Mouse (Mus musculus) adrenal gland (tissue): ENCODE measurements around the gene 4933415F23Rik.
"Not testable (repeated sequence)": the region's sequence is repeated elsewhere in the genome, so short reads cannot be mapped to it uniquely, and the experiment has no call there.

Source experiments
- intact Hi-C: fragments of 180-260 bp; cut with DNase I; formaldehyde crosslinking; loops from one replicate; pipeline ENCODE4 v1.15.1; 2025
- long read RNA-seq, 2 experiments: library from polyadenylated mRNA; unstranded; transcript quantifications; one replicate each; pipeline ENCODE4 v2.0.0; 2020; ENCODE audit warnings: borderline replicate concordance in 1 of 2; ENCODE audit not compliant: insufficient replicate concordance in 1 of 2

4933415F23Rik gene
- long read RNA-seq, experiment 1, result 0 reads
- long read RNA-seq, experiment 2, result 0 reads

DNA sequence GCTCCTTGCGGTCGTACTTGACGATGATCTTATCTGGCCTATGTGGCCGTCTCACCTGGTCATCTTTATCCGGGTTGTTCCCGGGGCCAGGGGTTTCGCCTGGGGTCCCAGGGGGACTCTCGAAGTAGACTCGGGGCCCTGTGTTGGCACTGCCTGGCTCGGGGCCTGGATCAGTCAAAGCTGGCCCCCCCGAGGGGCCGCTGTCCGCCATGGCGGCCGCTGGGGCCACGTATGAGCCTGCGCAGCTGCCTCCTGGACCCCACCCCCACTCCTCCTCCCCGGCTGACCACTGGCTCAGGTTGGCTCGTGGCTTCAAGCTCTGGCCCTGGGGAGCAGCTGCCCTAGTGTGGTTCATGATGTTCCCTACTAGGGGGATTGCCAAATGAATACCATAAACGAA is at the start of gene 4933415F23Rik:
TSS of gene 4933415F23Rik (minus strand) at position 233 of the 400 bp plus-strand sequence.
- intact Hi-C loops, result no loop called here

- intact Hi-C loops, result no loop called here
Observed at GRCm38 (mm10) chr1:23151722-23152121, 49.7 kb upstream of the 4933415F23Rik start.

- intact Hi-C loops, result no loop called here
Observed at GRCm38 (mm10) chr1:23146198-23146873, 44.3 kb upstream of the 4933415F23Rik start.

DNA sequence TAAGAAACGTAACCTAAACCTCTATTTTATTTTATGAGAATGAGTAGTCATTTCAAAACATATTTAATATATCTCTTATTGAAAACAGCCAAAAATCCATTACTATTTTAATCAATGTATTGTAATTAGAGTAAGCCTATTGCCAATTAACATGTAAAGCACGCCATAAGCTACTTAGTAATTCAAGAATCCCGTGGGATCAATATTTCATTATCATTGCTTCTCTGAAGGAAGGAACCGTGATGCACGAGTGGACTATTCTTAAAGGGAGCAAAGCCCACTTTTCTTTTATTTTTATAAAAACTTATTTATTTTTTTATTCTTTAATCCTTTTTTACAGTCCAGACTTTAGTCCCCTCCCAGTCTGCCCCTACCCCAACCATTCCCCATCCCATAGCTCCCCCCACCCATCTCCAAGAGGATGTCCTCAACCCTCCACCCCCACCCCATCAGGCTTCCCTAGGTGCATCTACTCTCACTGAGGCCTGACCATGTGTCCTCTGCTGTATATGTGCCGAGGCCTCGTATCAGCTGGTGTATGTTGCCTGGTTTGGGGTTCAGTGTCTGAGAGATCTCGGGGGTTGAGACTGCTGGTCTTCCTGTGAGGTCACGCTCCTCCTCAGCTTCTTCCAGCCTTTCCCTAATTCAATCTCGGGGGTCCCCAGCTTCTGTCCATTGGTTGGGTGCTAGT is 39.2 kb upstream of the 4933415F23Rik start:
- intact Hi-C loops, result no loop called here

DNA sequence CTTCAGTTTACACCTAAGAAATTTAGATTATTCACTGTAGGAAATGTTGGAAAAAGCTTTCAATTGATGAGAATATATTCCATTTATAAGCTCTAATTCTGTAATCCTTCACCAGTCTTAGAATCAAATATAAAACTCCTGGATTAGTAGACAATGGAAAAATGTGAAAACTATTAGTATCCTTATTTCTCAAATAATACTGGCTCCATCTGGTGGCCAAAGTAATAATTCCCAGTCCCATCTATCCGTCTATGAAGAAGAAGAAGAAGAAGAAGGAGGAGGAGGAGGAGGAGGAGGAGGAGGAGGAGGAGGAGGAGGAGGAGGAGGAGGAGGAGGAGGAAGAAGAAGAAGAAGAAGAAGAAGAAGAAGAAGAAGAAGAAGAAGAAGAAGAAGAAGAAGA is 38.5 kb upstream of the 4933415F23Rik start:
- intact Hi-C loops, result not testable (repeated sequence)

DNA sequence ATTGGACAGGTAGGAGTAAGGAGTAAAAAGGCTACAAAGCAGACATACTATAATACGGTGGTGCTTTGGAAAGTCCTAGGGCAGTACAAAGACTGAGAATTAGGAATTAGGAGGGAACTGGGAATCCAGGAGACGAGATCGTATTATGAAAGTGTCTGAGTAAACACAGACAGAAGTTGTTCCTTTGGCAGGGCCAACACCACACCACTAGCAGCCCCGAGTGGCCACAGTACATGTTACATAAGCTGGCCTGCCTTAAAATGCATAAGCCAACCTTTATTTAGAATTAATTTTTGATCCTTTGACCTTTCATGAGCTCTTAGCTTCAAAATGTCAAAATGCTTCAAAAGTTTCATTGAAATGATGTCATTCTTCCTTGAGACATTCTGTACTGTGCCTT is 18.8 kb upstream of the 4933415F23Rik start:
- intact Hi-C loops, result no loop called here

- intact Hi-C loops, result no loop called here
Observed at GRCm38 (mm10) chr1:23119406-23119805, 17.4 kb upstream of the 4933415F23Rik start.

- intact Hi-C loops, result no loop called here
Observed at GRCm38 (mm10) chr1:23117423-23117822, 15.4 kb upstream of the 4933415F23Rik start.

DNA sequence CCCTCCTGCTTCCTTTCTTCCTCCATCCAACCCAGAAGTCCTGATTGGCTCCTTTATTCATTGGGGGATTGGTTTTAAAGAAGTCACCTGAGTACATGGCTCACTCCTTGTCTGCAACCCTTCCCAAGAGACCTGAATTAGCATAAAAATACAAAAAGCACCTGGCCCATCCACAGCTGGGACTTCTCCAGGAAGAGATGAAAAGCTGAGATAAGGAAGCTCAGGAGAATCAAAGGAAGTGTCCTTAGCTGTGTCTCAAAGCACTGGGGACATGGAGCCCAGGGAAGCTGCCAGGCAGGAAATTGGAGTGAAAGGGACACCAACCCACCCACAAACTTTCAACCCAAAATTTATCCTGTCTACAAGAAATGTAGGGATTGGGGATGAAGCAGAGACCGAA is 7.1 kb upstream of the 4933415F23Rik start:
- intact Hi-C loops, result no loop called here

DNA sequence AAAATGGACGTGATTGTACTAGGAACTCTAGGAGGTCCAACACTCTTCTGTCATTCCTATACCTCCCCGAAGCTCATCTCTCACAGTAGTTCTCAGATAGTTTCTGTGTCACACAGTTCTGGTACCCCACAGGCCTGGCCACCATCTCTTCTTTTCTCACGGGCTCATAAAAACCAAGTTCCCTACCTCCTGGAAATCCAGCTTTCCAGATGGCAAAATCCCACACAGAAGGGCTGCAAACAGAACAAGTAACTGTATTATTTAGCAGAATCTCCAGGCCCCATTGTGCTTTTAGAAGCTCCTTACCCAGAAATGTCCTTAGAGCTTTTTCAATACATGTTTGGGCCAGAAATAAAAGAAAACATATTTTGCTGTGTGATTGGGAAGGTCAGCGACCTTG is 828 bp upstream of the 4933415F23Rik start:
- intact Hi-C loops, result no loop called here

DNA sequence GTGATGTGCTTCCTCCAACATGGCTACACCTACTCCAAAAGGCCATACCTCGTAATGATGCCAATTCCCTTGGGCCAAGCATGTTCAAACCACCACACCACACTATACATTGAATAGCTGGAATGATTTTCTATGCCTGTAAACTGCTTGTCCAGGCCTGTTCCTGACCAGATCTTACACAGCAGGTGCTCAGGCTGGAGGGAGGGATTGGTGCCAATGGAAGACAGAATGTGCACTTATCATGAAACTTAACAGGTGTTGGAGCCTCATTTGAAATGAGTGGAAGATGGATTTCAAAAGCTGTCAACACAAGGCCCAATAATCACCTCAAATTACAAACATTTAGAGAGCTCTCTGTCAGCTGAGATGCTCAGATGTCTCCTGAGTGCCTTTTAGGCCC is 2.3 kb downstream of the 4933415F23Rik start:
- intact Hi-C loops, result no loop called here

DNA sequence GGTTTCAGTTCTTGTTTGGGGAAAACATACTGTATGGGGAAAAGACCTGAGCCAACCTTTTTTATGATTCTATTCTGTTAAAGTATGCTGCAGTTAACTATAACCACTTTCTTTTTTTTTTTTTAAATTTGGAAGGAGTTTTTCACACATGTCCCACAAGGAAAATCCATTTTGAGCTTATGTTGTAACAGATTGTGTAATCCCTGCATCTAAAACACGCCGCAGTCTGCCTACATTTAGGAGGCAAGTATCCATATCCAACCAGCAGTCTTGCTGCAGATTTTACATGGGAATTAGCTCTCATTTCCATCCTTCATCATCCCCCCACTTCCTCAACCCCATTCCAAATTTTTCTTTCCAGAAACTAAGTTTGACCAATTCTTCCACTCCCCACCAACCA is 3.6 kb downstream of the 4933415F23Rik start:
- intact Hi-C loops, result no loop called here

DNA sequence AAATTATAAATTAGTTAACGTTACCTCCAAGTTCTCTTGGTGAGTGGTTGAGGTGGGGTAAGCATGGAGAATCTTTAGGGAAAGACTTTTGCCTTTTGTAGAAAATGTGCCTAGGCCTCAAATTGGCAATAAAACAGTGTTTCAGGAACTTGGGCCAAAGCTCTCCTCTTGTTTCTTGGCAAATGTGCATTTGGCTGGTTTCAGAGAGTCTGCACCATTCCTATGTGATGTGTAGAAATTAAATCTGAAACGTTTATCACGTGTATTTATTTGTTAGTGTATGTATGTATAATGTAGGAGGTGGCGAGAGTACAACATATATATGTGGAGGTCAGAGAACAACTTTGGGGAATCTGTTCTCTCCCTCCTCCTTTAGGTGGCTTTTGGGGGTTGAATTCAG is 4.1 kb downstream of the 4933415F23Rik start:
- intact Hi-C loops, result no loop called here

DNA sequence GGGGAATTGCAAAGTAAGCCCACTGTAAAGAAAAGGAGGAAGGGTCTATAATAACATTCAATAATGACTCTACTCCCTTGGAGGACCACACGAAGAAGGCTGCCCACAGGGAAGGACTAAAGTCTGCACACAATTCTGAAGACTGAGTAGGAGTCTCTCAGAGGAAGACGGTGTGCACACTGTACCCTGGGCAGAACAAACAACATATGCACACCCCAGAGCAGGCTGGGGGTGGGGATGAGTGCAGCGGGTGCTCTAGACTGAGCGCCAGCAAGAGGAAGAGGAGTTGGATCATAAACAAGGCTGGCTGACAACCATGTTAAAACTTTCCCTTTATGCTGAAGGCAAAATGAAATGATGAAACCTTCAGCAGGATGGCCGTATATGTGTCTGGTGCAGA is 34.3 kb downstream of the 4933415F23Rik start:
- intact Hi-C loops, result no loop called here

DNA sequence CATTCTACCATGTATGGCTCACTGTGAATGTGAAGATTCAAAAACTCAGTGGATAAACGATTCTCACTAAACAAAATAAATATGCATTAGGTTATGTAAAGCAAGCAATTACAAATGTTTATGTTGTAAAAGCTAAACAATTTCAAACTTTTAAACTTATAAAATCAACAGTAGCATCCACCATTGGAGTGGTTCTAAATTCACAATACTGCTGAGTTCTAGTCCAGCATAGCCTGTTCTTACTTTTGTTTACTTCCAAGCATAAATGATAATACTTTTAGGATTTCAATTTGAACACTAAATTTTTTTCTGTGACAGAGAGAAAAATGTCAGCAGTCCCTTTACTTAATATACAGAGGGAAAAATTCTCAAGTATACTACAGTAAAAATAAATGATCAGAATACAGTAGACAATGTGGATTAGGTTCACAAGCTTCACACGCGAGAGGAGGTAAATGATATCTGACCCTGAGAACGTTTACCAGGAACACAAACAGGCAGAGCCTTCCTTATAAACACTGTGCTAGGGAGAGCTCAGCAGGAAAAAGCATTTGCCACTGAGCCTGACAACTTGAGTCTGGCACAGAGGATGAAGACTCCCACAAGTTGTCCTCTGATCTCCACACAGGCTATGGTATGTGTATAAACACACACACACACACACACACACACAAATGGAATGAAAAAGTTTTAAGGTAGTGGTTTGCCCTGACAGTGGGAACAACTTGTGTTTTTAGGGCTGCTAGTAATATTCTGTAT is 37.2 kb downstream of the 4933415F23Rik start:
- intact Hi-C loops, result loop anchor here (5.0 kb wide), 1 partner anchor 463 kb away; no protein-coding TSS in a partner anchor

DNA sequence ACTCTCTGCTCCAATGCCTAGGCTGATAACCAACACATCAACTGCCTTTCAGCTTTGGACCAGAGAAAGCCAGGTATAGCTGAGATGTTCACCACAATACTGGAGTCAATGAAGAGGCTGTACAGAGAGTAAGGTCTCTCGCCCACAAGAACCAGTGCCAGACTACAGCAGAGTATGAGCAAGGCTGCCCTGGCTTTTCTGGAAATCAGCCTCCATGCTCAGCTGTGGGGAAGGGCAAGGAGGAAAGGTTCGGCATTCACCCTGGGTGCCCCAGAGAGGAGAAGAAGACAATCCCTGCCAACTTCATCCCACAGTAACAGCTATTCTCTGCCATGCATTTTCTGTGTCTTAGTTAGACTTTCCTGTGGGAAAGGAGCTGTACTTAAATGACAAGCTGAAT is 38.1 kb downstream of the 4933415F23Rik start:
- intact Hi-C loops, result loop anchor here (5.0 kb wide), 1 partner anchor 462 kb away; no protein-coding TSS in a partner anchor

DNA sequence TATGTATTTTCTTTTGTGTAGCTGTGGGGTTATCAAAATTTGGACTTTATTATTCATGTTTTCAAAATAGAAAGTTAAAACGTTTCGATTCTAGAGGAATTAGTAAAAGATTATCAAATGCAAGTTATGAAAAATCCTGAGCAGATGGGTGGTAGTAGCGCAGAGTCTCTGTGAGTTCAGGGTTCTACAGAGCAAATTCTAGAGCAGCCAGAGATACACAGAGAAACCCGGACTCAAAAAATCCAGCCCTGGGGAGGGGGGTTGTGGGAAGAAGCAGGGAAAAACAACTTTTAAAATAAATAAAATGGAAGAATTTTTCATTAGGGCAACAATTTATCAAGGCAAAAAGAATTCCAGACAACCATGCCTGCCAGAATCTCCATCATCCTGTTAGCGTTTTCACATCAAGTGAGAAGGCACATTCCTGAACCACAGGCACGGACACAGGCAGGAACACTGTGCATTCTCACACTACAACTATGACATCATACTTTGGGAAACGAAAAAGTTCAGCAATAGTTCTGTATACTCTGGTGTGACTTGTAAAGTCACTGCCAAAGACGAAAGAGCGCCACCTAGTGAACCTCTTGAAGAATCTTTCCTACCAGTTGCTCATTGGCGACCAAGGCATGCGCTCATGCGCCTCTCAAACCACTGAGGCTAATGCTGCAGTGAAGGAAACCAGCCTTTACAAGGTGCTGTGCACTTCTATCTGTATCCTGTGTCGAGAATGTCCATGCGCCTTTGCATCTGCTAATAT is 40.3 kb downstream of the 4933415F23Rik start:
- intact Hi-C loops, result loop anchor here (5.0 kb wide), 1 partner anchor 459 kb away; no protein-coding TSS in a partner anchor

GRCm38 (mm10) chr1:23060056-23060455 is 42.0 kb downstream of the 4933415F23Rik start:
- intact Hi-C loops, result loop anchor here (5.0 kb wide), 1 partner anchor 458 kb away; no protein-coding TSS in a partner anchor
